Comparison of ENCODE assay signal across 33 mouse cellular contexts in the genomic region with DNA sequence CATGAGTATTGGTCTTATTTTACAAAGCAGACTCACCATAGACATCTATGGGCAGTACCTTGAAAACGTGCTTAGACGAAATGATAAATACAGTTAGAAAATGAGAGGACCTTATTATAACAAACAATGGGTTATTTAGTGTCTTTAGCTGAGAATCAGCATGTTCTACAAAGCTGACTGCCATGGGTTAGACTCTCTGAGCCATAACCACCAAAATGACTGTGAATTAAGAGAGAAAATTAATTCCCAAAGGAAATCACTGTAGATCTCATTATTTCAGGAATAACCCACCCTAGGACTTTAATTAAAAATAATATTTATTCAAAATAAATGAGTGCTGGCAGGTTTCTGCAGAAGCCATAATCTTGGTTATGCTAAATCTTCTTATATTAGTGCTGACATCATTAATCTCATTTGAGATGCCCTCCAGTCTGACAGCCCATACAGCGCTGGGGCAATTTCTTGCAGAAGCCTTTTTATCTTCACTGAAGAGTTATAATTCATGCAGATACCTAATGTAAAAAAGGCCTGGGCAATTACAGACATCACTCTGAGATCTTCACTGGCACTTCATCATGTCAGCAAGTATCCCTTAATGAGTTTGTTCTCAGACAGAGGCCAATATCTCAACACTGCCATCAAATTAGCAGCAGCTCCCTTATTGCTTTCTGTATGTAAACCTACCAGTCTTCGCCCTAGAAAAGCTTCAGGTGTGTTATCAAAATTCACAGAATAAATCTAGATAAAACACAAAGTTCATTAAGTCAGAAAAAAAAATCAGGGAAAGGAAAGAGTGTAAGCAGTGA. TPM values are rescaled to one million over a fixed set of nuclear protein-coding genes. Genes with fewer than 3 reads are reported as not detected.
DNase-seq lines count a peak whose midpoint lies in the region; ATAC-seq and TF ChIP-seq lines count a peak whose summit lies in the region.
"Had no signal": no experiment of that assay in that cellular context is flagged by ENCODE, and none has a peak within 500 bp of the region (broad histone marks: within the 10 kb centered on the region; RNA-seq: fewer than 3 reads in every experiment).

No protein-coding gene starts in this region.

- no peak overlapping the region for H3K4me2 ChIP-seq in forebrain, embryonic 13.5 days
- H3K4me2 ChIP-seq in forebrain, embryonic 15.5 days (replicated peaks) = no peak overlapping the region
- no peak overlapping the region for H3K4me2 ChIP-seq in neural tube, embryonic 12.5 days (replicated peaks)
- no peak overlapping the region for H3K4me2 ChIP-seq in hindbrain, postnatal 0 days (ENCODE audit: low read depth, low read length)
- H3K4me2 ChIP-seq in neural tube, embryonic 15.5 days = no peak overlapping the region
- H3K4me2 ChIP-seq: heart, embryonic 13.5 days; lung, embryonic 14.5 days had no signal

- no peak overlapping the region for H3K4me3 ChIP-seq in forebrain, embryonic 13.5 days
- no peak overlapping the region for H3K4me3 ChIP-seq in forebrain, embryonic 15.5 days
- H3K4me3 ChIP-seq in neural tube, embryonic 12.5 days = no peak overlapping the region
- no peak overlapping the region for H3K4me3 ChIP-seq in hindbrain, postnatal 0 days (ENCODE audit: low read length)
- H3K4me3 ChIP-seq in neural tube, embryonic 15.5 days (replicated peaks) = no peak overlapping the region
- H3K4me3 ChIP-seq: embryonic facial prominence, embryonic 10.5 days; heart, adult 2 months; heart, embryonic 13.5 days; left cerebral cortex, adult 2 months; megakaryocyte, embryonic 14.5 days had no signal

- WGBS in forebrain, embryonic 13.5 days = 72% methylated on average over 4 of the region's 4 CpGs
- WGBS in forebrain, embryonic 15.5 days = 73% methylated on average over 4 of the region's 4 CpGs
- WGBS in neural tube, embryonic 12.5 days = 66% methylated on average over 4 of the region's 4 CpGs
- 60% methylated on average over 4 of the region's 4 CpGs for WGBS in hindbrain, postnatal 0 days
- 51% methylated on average over 4 of the region's 4 CpGs for WGBS in neural tube, embryonic 15.5 days

- H3K9ac ChIP-seq in forebrain, embryonic 13.5 days = no peak overlapping the region
- H3K9ac ChIP-seq in forebrain, embryonic 15.5 days (replicated peaks) = no peak overlapping the region
- no peak overlapping the region for H3K9ac ChIP-seq in neural tube, embryonic 12.5 days
- H3K9ac ChIP-seq in hindbrain, postnatal 0 days (replicated peaks; ENCODE audit: low read length) = no peak overlapping the region
- no peak overlapping the region for H3K9ac ChIP-seq in neural tube, embryonic 15.5 days (replicated peaks)
- H3K9ac ChIP-seq: heart, embryonic 13.5 days; liver, embryonic 14.5 days; lung, embryonic 14.5 days had no signal

- ATAC-seq in forebrain, embryonic 13.5 days = peak; percentile 30; the same call in 1 of the 2 replicates
- ATAC-seq in forebrain, embryonic 15.5 days (replicated peaks) = no peak
- ATAC-seq in neural tube, embryonic 12.5 days (ENCODE audit: low FRiP score, low read depth) = peak; percentile 48; the same call in 1 of the 2 replicates
- ATAC-seq in hindbrain, postnatal 0 days = no peak
- ATAC-seq in neural tube, embryonic 15.5 days (ENCODE audit: low FRiP score) = peak; percentile 47; the same call in 1 of the 2 replicates

- H3K36me3 ChIP-seq in forebrain, embryonic 13.5 days (ENCODE audit: poor library complexity, severe bottlenecking) = no peaks in the 10 kb centered on the region
- no peaks in the 10 kb centered on the region for H3K36me3 ChIP-seq in forebrain, embryonic 15.5 days
- H3K36me3 ChIP-seq in neural tube, embryonic 12.5 days = no peaks in the 10 kb centered on the region
- no peaks in the 10 kb centered on the region for H3K36me3 ChIP-seq in hindbrain, postnatal 0 days (ENCODE audit: insufficient read depth, low read length)
- no peaks in the 10 kb centered on the region for H3K36me3 ChIP-seq in neural tube, embryonic 15.5 days
- H3K36me3 ChIP-seq: embryonic facial prominence, embryonic 10.5 days; heart, embryonic 13.5 days had no signal

- no peak for TF ChIP-seq CTCF in hindbrain, postnatal 0 days (IDR thresholded peaks at IDR 0.05; ENCODE audit: low read depth)

- no peaks in the 10 kb centered on the region for H3K9me3 ChIP-seq in forebrain, embryonic 13.5 days (replicated peaks)
- H3K9me3 ChIP-seq in forebrain, embryonic 15.5 days = no peaks in the 10 kb centered on the region
- no peaks in the 10 kb centered on the region for H3K9me3 ChIP-seq in neural tube, embryonic 12.5 days
- H3K9me3 ChIP-seq in hindbrain, postnatal 0 days (ENCODE audit: low read length) = no peaks in the 10 kb centered on the region
- no peaks in the 10 kb centered on the region for H3K9me3 ChIP-seq in neural tube, embryonic 15.5 days (replicated peaks)
- H3K9me3 ChIP-seq: embryonic facial prominence, embryonic 10.5 days; heart, embryonic 13.5 days had no signal

- peaks cover 8% of the 10 kb centered on the region; the same call in 1 of the 2 replicates for H3K27me3 ChIP-seq in forebrain, embryonic 13.5 days
- no peaks in the 10 kb centered on the region for H3K27me3 ChIP-seq in forebrain, embryonic 15.5 days
- 0 out of 2 replicates have a peak, but pooled peaks cover 4% of the 10 kb centered on the region for H3K27me3 ChIP-seq in neural tube, embryonic 12.5 days (replicated peaks)
- 0 out of 2 replicates have a peak, but pooled peaks cover under 1% of the 10 kb centered on the region for H3K27me3 ChIP-seq in hindbrain, postnatal 0 days (ENCODE audit: insufficient read depth, low read length)
- peaks cover 11% of the 10 kb centered on the region; the same call in 1 of the 2 replicates for H3K27me3 ChIP-seq in neural tube, embryonic 15.5 days (replicated peaks)
- H3K27me3 ChIP-seq: heart, embryonic 13.5 days had no signal

- no peak overlapping the region for H3K27ac ChIP-seq in forebrain, embryonic 13.5 days
- H3K27ac ChIP-seq in forebrain, embryonic 15.5 days (replicated peaks) = no peak overlapping the region
- H3K27ac ChIP-seq in neural tube, embryonic 12.5 days = no peak overlapping the region
- no peak overlapping the region for H3K27ac ChIP-seq in hindbrain, postnatal 0 days
- H3K27ac ChIP-seq in neural tube, embryonic 15.5 days (replicated peaks) = no peak overlapping the region
- H3K27ac ChIP-seq: embryonic facial prominence, embryonic 10.5 days; heart, embryonic 13.5 days; left cerebral cortex, adult 2 months; liver, embryonic 14.5 days had no signal

- no peaks in the 10 kb centered on the region for H3K4me1 ChIP-seq in forebrain, embryonic 13.5 days
- H3K4me1 ChIP-seq in forebrain, embryonic 15.5 days = no peaks in the 10 kb centered on the region
- H3K4me1 ChIP-seq in neural tube, embryonic 12.5 days = no peaks in the 10 kb centered on the region
- H3K4me1 ChIP-seq in hindbrain, postnatal 0 days (ENCODE audit: insufficient read depth, low read length) = no peaks in the 10 kb centered on the region
- no peaks in the 10 kb centered on the region for H3K4me1 ChIP-seq in neural tube, embryonic 15.5 days
- H3K4me1 ChIP-seq: embryonic facial prominence, embryonic 10.5 days; megakaryocyte, embryonic 14.5 days had no signal

- no peak for DNase-seq in neural tube, embryonic 10.5 days (ENCODE audit: extremely low spot score, low spot score)
- peak; percentile 14 for DNase-seq in hindbrain, postnatal 0 days (ENCODE audit: low spot score)
- DNase-seq in frontal cortex, postnatal 36 days (ENCODE audit: low spot score in 2 of 2) = no peak
- DNase-seq in Muller cell, postnatal 12 days (ENCODE audit: inconsistent ontology term) = no peak
- DNase-seq: adrenal gland, postnatal 25 days; cerebellum, adult 11 months; cerebellum, adult 9-11 months; gastrocnemius, postnatal 36 days; heart, adult 2 months; heart, postnatal 14 days; kidney, adult 11 months; kidney, postnatal 4 days; layer of hippocampus, adult 9-11 months; lung, embryonic 14.5 days; lung, postnatal 36 days; right cerebral cortex, postnatal 14 days; spleen, adult 18-20 months; thymus, postnatal 25 days had no signal

RNA-seq across cellular contexts. Expression of gene Mlf1, which starts 7.6 kb away (rescaled TPM):
- polyA plus RNA-seq in forebrain, embryonic 13.5 days (2015; fragmentation: Nextera tagmentation; extraction: Ambion mirVana) = 20.3 and 25.7 TPM in 2 replicates
- 13.7 and 19.7 TPM in 2 replicates for polyA plus RNA-seq in forebrain, embryonic 15.5 days (2015; fragmentation: Nextera tagmentation; extraction: Ambion mirVana)
- polyA plus RNA-seq in neural tube, embryonic 12.5 days (2016; fragmentation: Nextera tagmentation; extraction: Ambion mirVana) = 17.6 and 19.5 TPM in 2 replicates
- total RNA-seq in hindbrain, postnatal 0 days (2014; rRNA removed) = 2.1 and 5.5 TPM in 2 replicates
- 30.2 and 31.1 TPM in 2 replicates for polyA plus RNA-seq in hindbrain, postnatal 0 days (2015; fragmentation: Nextera tagmentation; extraction: Ambion mirVana)
- 17.3 and 17.9 TPM in 2 replicates for polyA plus RNA-seq in neural tube, embryonic 15.5 days (2015; fragmentation: Nextera tagmentation; extraction: Ambion mirVana)
- total RNA-seq: neutrophil, adult 5-6 weeks had no signal

RNA-seq across cellular contexts. Expression of gene Gm17402, which starts 8.7 kb away (rescaled TPM):
- polyA plus RNA-seq in forebrain, embryonic 13.5 days (2015; fragmentation: Nextera tagmentation; extraction: Ambion mirVana) = not detected in 2 replicates
- polyA plus RNA-seq in forebrain, embryonic 15.5 days (2015; fragmentation: Nextera tagmentation; extraction: Ambion mirVana) = not detected in 2 replicates
- polyA plus RNA-seq in neural tube, embryonic 12.5 days (2016; fragmentation: Nextera tagmentation; extraction: Ambion mirVana) = not detected in 2 replicates
- not detected in 2 replicates for total RNA-seq in hindbrain, postnatal 0 days (2014; rRNA removed)
- polyA plus RNA-seq in hindbrain, postnatal 0 days (2015; fragmentation: Nextera tagmentation; extraction: Ambion mirVana) = not detected in 2 replicates
- polyA plus RNA-seq in neural tube, embryonic 15.5 days (2015; fragmentation: Nextera tagmentation; extraction: Ambion mirVana) = not detected in 2 replicates
- total RNA-seq: adrenal gland, postnatal 25 days; gastrocnemius, postnatal 36 days; heart, adult 2 months; heart, postnatal 14 days; left cerebral cortex, adult 2 months; left cerebral cortex, postnatal 36 days; neutrophil, adult 5-6 weeks had no signal
- polyA plus RNA-seq: cortical plate, adult 2 months; embryonic facial prominence, embryonic 10.5 days; heart, adult 2 months; heart, embryonic 13.5 days; kidney, embryonic 16.5 days; limb, embryonic 14.5 days; liver, embryonic 14.5 days; lung, embryonic 14.5 days; testis, adult 2 months had no signal

Comparison
In these comparisons a context has a peak if more than half of its experiments do, and no peak if none do; other contexts are left out.
1. ATAC-seq: peak in forebrain, embryonic 13.5 days (single experiment), neural tube, embryonic 12.5 days (single experiment) and neural tube, embryonic 15.5 days (single experiment); none in forebrain, embryonic 15.5 days (single experiment) and hindbrain, postnatal 0 days (single experiment).